In genomic region chr11:118021806-118022205, GRCm38 (mm10) we compare ENCODE assay signal across 8 mouse cellular contexts. TPM values are rescaled to one million over a fixed set of nuclear protein-coding genes. Genes with fewer than 3 reads are reported as not detected.
DNase-seq lines count a peak whose midpoint lies in the region; ATAC-seq and TF ChIP-seq lines count a peak whose summit lies in the region.

No protein-coding gene starts in this region.

- ATAC-seq in lung, embryonic 14.5 days (ENCODE audit: insufficient read depth), result peak; percentile 17; the same call in 1 of the 2 replicates

- TF ChIP-seq CTCF in lung, embryonic 14.5 days (IDR thresholded peaks at IDR 0.05; ENCODE audit: low read depth), result peak; percentile 91

- 45% methylated on average over 1 of the region's 1 CpGs for WGBS in lung, embryonic 14.5 days

- no peak overlapping the region for H3K4me2 ChIP-seq in lung, embryonic 14.5 days

- no peak overlapping the region for H3K9ac ChIP-seq in lung, embryonic 14.5 days

- no peaks in the 10 kb centered on the region for H3K27me3 ChIP-seq in lung, embryonic 14.5 days (ENCODE audit: insufficient read depth, low read length)

- no peak overlapping the region for H3K27ac ChIP-seq in lung, embryonic 14.5 days (ENCODE audit: low read depth)

- no peak overlapping the region for H3K4me3 ChIP-seq in lung, embryonic 14.5 days (ENCODE audit: low read depth, low read length)

- H3K9me3 ChIP-seq in lung, embryonic 14.5 days (ENCODE audit: low read depth, low read length), result peaks cover 3% of the 10 kb centered on the region; the same call in 1 of the 2 replicates

- DNase-seq in A20 (ENCODE audit: low read depth, low spot score), result peak; percentile 64
- DNase-seq in T-cell, adult 2 months (ENCODE audit: low spot score), result peak; percentile 70
- DNase-seq in cerebellum, postnatal 25 days, result peak; percentile 76 to 86
- DNase-seq in gastrocnemius, postnatal 25 days, result peak; percentile 55
- DNase-seq in layer of hippocampus, adult 18-20 months (ENCODE audit: low spot score in 2 of 2), result peak; percentile 58 to 84
- DNase-seq in lung, embryonic 14.5 days, result peak; percentile 86
- peak; percentile 71 for DNase-seq in ovary, postnatal 36 days (ENCODE audit: low spot score)
- peak; percentile 76 to 85 for DNase-seq in thymus, postnatal 10 days (ENCODE audit: low spot score in 2 of 2)

- peaks cover 60% of the 10 kb centered on the region for H3K36me3 ChIP-seq in lung, embryonic 14.5 days (ENCODE audit: insufficient read depth)

- H3K4me1 ChIP-seq in lung, embryonic 14.5 days (ENCODE audit: insufficient read depth), result no peaks in the 10 kb centered on the region

RNA-seq across cellular contexts. Expression of gene Pgs1, which starts 35.7 kb away (rescaled TPM):
- total RNA-seq in gastrocnemius, postnatal 25 days (2021), result 10 to 100 TPM; 18.4 to 18.6 TPM
- total RNA-seq in layer of hippocampus, adult 18-20 months (2021), result 10 to 100 TPM; 78.8 to 81.7 TPM
- 35.8 and 40.8 TPM in 2 replicates for polyA plus RNA-seq in lung, embryonic 14.5 days (2014; fragmentation: Nextera tagmentation; extraction: Ambion mirVana)

RNA-seq across cellular contexts. Expression of gene Socs3, which starts 52.0 kb away (rescaled TPM):
- total RNA-seq in gastrocnemius, postnatal 25 days (2021), result 1 to 10 TPM; 4.4 to 6.1 TPM
- total RNA-seq in layer of hippocampus, adult 18-20 months (2021), result 1 to 10 TPM; 1.0 to 1.3 TPM
- polyA plus RNA-seq in lung, embryonic 14.5 days (2014; fragmentation: Nextera tagmentation; extraction: Ambion mirVana), result 5.4 and 6.4 TPM in 2 replicates

Comparison
In these comparisons a context has a peak if more than half of its experiments do, and no peak if none do; other contexts are left out.
1. RNA of gene Pgs1, which starts 35.7 kb away (total RNA-seq): 78.8 to 81.7 TPM in layer of hippocampus, adult 18-20 months; 18.4 to 18.6 TPM in gastrocnemius, postnatal 25 days; every median in the first group is over 4 times any median in the second.
2. Peak in every context shown above with its lines, with median percentiles within 50 percentile points of each other: DNase-seq.